Mouse (Mus musculus): Measurements from ENCODE around the gene Tnp2.

- TF ChIP-seq POLR2AphosphoS2 (IDR thresholded peaks at IDR 0.05; ENCODE audit: insufficient read length, low read depth) (no peak), MAX (IDR thresholded peaks at IDR 0.05; ENCODE audit: low read depth) (no peak), REST (IDR thresholded peaks at IDR 0.05; ENCODE audit: insufficient read depth, insufficient read length) (no peak), POLR2A (IDR thresholded peaks at IDR 0.05; ENCODE audit: insufficient read length, low read depth) (no peak), CEBPB (IDR thresholded peaks at IDR 0.05; ENCODE audit: insufficient read depth, poor library complexity, severe bottlenecking) (no peak), TCF3 (IDR thresholded peaks at IDR 0.05; ENCODE audit: insufficient read length, low read depth) (no peak), TCF12 (IDR thresholded peaks at IDR 0.05; ENCODE audit: insufficient read depth, poor library complexity, severe bottlenecking) (no peak), E2F4 (IDR thresholded peaks at IDR 0.05; ENCODE audit: insufficient read depth) (no peak), MYOG (IDR thresholded peaks at IDR 0.05; ENCODE audit: control insufficient read depth in 1 of 3, insufficient read depth in 1 of 3, insufficient read length in 2 of 3, low read depth in 2 of 3) (no peak), MYOD1 (IDR thresholded peaks at IDR 0.05; ENCODE audit: control insufficient read depth in 1 of 3, insufficient read length in 2 of 3, low read depth in 2 of 3) (no peak), SRF (IDR thresholded peaks at IDR 0.05; ENCODE audit: control insufficient read depth, insufficient read length, low read depth) (no peak)
These were observed 1.5 kb downstream of the Tnp2 start for GRCm38 (mm10) chr16:10786782-10787547.
